Mouse (Mus musculus): ENCODE measurements around the gene Ino80b. TPM values are rescaled to one million over a fixed set of nuclear protein-coding genes. Genes with fewer than 3 reads are reported as not detected.

Ino80b gene
- polyA plus RNA-seq, 1 experiment from 2014 or later: 21.3 TPM

DNA sequence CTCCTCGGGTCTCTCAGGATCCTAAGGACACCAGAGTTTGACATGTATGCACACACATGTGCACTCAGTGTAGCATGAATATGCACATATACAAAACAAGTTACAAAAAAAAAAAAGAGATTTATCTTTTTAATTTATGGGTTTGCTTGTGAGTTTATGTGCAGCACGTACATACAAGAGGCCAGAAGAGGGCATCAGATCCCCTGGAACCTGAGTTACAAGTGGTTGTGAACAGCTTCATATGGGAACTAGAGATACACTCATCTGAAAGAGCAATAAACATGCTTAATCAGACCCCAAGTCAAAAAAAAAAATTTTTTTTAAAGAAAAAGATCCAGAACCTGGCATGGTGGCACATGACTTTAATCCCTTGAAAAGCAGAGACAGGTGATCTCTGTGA is 50.3 kb downstream of the Ino80b start:
- DNase-seq (ENCODE audit: low spot score): no peak
- Histone ChIP-seq H3K4me1 (replicated peaks; ENCODE audit: control insufficient read depth, insufficient read depth, low read length) (peaks cover 10% of the 10 kb centered on the region), H3K9me3 (ENCODE audit: control insufficient read depth, low read length) (no peaks in the 10 kb centered on the region), H3K27me3 (ENCODE audit: control insufficient read depth, insufficient read depth, low read length) (peaks cover 57% of the 10 kb centered on the region), H3K9ac (ENCODE audit: low read depth, low read length) (no peak overlapping the region), H3K4me2 (replicated peaks; ENCODE audit: low read depth, low read length) (no peak overlapping the region), H3K36me3 (ENCODE audit: control insufficient read depth, insufficient read depth, low read length) (no peaks in the 10 kb centered on the region), H3K4me3 (ENCODE audit: low read depth, low read length) (no peak overlapping the region), H3K27ac (ENCODE audit: low read depth, low read length) (no peak overlapping the region)
- ATAC-seq (ENCODE audit: low FRiP score): no peak
- 14% methylated on average over 2 of the region's 2 CpGs for WGBS

MicroRNAs within 50 kb of the gene (microRNA counts, 519-probe panel; counts per million panel counts)
- not detected for microRNA mmu-miR-3470a+mmu-miR-3470b

Other genes with a start within 250 kb of the Ino80b start
- gene Sema4f, start 185.7 kb downstream of the Ino80b start, polyA plus RNA-seq (2014; fragmentation: Nextera tagmentation; extraction: Ambion mirVana): 1.7 and 2.0 TPM in 2 replicates
- 0.22 TPM in 1 of 2 replicates, not detected in the other for gene M1ap, start 178.5 kb downstream of the Ino80b start, polyA plus RNA-seq (2014; fragmentation: Nextera tagmentation; extraction: Ambion mirVana)
- gene Dok1, start 92.0 kb downstream of the Ino80b start, polyA plus RNA-seq (2014; fragmentation: Nextera tagmentation; extraction: Ambion mirVana): 4.5 and 6.6 TPM in 2 replicates
- 7.1 and 7.7 TPM in 2 replicates for gene Loxl3, start 91.3 kb downstream of the Ino80b start, polyA plus RNA-seq (2014; fragmentation: Nextera tagmentation; extraction: Ambion mirVana)
- gene Aup1, start 70.9 kb downstream of the Ino80b start, polyA plus RNA-seq (2014; fragmentation: Nextera tagmentation; extraction: Ambion mirVana): 112 TPM in 2 replicates
- 31.7 and 33.9 TPM in 2 replicates for gene Htra2, start 70.2 kb downstream of the Ino80b start, polyA plus RNA-seq (2014; fragmentation: Nextera tagmentation; extraction: Ambion mirVana)
- 0.81 and 0.93 TPM in 2 replicates for gene Dqx1, start 67.6 kb downstream of the Ino80b start, polyA plus RNA-seq (2014; fragmentation: Nextera tagmentation; extraction: Ambion mirVana)
- gene Tlx2, start 55.1 kb downstream of the Ino80b start, polyA plus RNA-seq (2014; fragmentation: Nextera tagmentation; extraction: Ambion mirVana): 5.2 and 9.4 TPM in 2 replicates
- 38.1 and 39.8 TPM in 2 replicates for gene Pcgf1, start 47.6 kb downstream of the Ino80b start, polyA plus RNA-seq (2014; fragmentation: Nextera tagmentation; extraction: Ambion mirVana)
- 0.38 TPM in 1 of 2 replicates, not detected in the other for gene Lbx2, start 39.1 kb downstream of the Ino80b start, polyA plus RNA-seq (2014; fragmentation: Nextera tagmentation; extraction: Ambion mirVana)
- 0.91 and 1.0 TPM in 2 replicates for gene Ccdc142, start 23.8 kb downstream of the Ino80b start, polyA plus RNA-seq (2014; fragmentation: Nextera tagmentation; extraction: Ambion mirVana)
- 1.9 TPM in 2 replicates for gene Gm42688, start 23.8 kb downstream of the Ino80b start, polyA plus RNA-seq (2014; fragmentation: Nextera tagmentation; extraction: Ambion mirVana)
- 127 TPM in 2 replicates for gene Mrpl53, start 16.4 kb downstream of the Ino80b start, polyA plus RNA-seq (2014; fragmentation: Nextera tagmentation; extraction: Ambion mirVana)
- gene Mogs, start 9.9 kb downstream of the Ino80b start, polyA plus RNA-seq (2014; fragmentation: Nextera tagmentation; extraction: Ambion mirVana): 17.1 and 20.2 TPM in 2 replicates
- gene Wbp1, start 3.9 kb downstream of the Ino80b start, polyA plus RNA-seq (2014; fragmentation: Nextera tagmentation; extraction: Ambion mirVana): 160 and 179 TPM in 2 replicates
- gene Rtkn, start 10.0 kb upstream of the Ino80b start, polyA plus RNA-seq (2014; fragmentation: Nextera tagmentation; extraction: Ambion mirVana): 17.7 and 18.3 TPM in 2 replicates
- gene Wdr54, start 31.0 kb upstream of the Ino80b start, polyA plus RNA-seq (2014; fragmentation: Nextera tagmentation; extraction: Ambion mirVana): 12.3 and 13.8 TPM in 2 replicates
- gene 1700003E16Rik, start 31.0 kb upstream of the Ino80b start, polyA plus RNA-seq (2014; fragmentation: Nextera tagmentation; extraction: Ambion mirVana): 3.7 TPM in 2 replicates
- 75.1 and 81.6 TPM in 2 replicates for gene Dctn1, start 40.5 kb upstream of the Ino80b start, polyA plus RNA-seq (2014; fragmentation: Nextera tagmentation; extraction: Ambion mirVana)
- 2.5 and 3.1 TPM in 2 replicates for gene Slc4a5, start 94.4 kb upstream of the Ino80b start, polyA plus RNA-seq (2014; fragmentation: Nextera tagmentation; extraction: Ambion mirVana)
- 41.8 and 46.9 TPM in 2 replicates for gene Mthfd2, start 200.5 kb upstream of the Ino80b start, polyA plus RNA-seq (2014; fragmentation: Nextera tagmentation; extraction: Ambion mirVana)
- 60.9 and 65.6 TPM in 2 replicates for gene Mob1a, start 200.6 kb upstream of the Ino80b start, polyA plus RNA-seq (2014; fragmentation: Nextera tagmentation; extraction: Ambion mirVana)
- gene Bola3, start 223.7 kb upstream of the Ino80b start, polyA plus RNA-seq (2014; fragmentation: Nextera tagmentation; extraction: Ambion mirVana): 110 and 117 TPM in 2 replicates